Mouse (Mus musculus): ENCODE results near the gene Sort1. TPM values are rescaled to one million over a fixed set of nuclear protein-coding genes. Genes with fewer than 3 reads are reported as not detected.

Sort1 gene
- total RNA-seq, 2 experiments from 2014 or later: 373 to 382 TPM

GRCm38 (mm10) chr3:108380695-108381094 lies 96.8 kb downstream of the Sort1 start:
- no peak for DNase-seq (ENCODE audit: low spot score in 2 of 2)

- no peak for DNase-seq (ENCODE audit: low spot score in 2 of 2)
These were observed 98.3 kb downstream of the Sort1 start for GRCm38 (mm10) chr3:108381945-108382875.

- DNase-seq (ENCODE audit: low spot score in 2 of 2): peak; percentile 84 to 91
These were observed 99.8 kb downstream of the Sort1 start, which contains the start of gene Psrc1 for GRCm38 (mm10) chr3:108383485-108384354. Psrc1 (plus strand) TSS chr3:108383839.

GRCm38 (mm10) chr3:108384425-108384824 lies 100.5 kb downstream of the Sort1 start:
- DNase-seq (ENCODE audit: low spot score in 2 of 2): no peak

GRCm38 (mm10) chr3:108386186-108386585 lies 102.3 kb downstream of the Sort1 start:
- DNase-seq (ENCODE audit: low spot score in 2 of 2): peak; percentile 66 to 85

- DNase-seq (ENCODE audit: low spot score in 2 of 2): peak; percentile 95 to 98
These were observed 105.2 kb downstream of the Sort1 start for GRCm38 (mm10) chr3:108389111-108389545.

- DNase-seq (ENCODE audit: low spot score in 2 of 2): no peak
These were observed 108.4 kb downstream of the Sort1 start for GRCm38 (mm10) chr3:108392299-108392698.

GRCm38 (mm10) chr3:108392793-108393192 lies 108.9 kb downstream of the Sort1 start:
- DNase-seq (ENCODE audit: low spot score in 2 of 2): no peak

- no peak for DNase-seq (ENCODE audit: low spot score in 2 of 2)
These were observed 114.4 kb downstream of the Sort1 start for GRCm38 (mm10) chr3:108398281-108398680.

- DNase-seq (ENCODE audit: low spot score in 2 of 2): no peak
These were observed 116.6 kb downstream of the Sort1 start for GRCm38 (mm10) chr3:108400442-108400841.

GRCm38 (mm10) chr3:108401692-108402527 lies 118.0 kb downstream of the Sort1 start:
- peak; percentile 80 to 86 for DNase-seq (ENCODE audit: low spot score in 2 of 2)

GRCm38 (mm10) chr3:108402528-108402920 lies 118.6 kb downstream of the Sort1 start:
- DNase-seq (ENCODE audit: low spot score in 2 of 2): no peak

- peak; percentile 65 to 80 for DNase-seq (ENCODE audit: low spot score in 2 of 2)
These were observed 121.8 kb downstream of the Sort1 start for GRCm38 (mm10) chr3:108405536-108406305.

GRCm38 (mm10) chr3:108406306-108406885 lies 122.5 kb downstream of the Sort1 start:
- peak in 1 of 2 experiments; percentile 59 for DNase-seq (ENCODE audit: low spot score in 2 of 2)

GRCm38 (mm10) chr3:108408517-108409008 lies 124.7 kb downstream of the Sort1 start:
- DNase-seq (ENCODE audit: low spot score in 2 of 2): no peak

GRCm38 (mm10) chr3:108409656-108410358 lies 125.9 kb downstream of the Sort1 start:
- DNase-seq (ENCODE audit: low spot score in 2 of 2): no peak

GRCm38 (mm10) chr3:108410359-108410714 lies 126.5 kb downstream of the Sort1 start:
- no peak for DNase-seq (ENCODE audit: low spot score in 2 of 2)

Measured in layer of hippocampus, adult 18-20 months (tissue).